Mouse (Mus musculus): ENCODE results near the gene Gm20388. TPM values are rescaled to one million over a fixed set of nuclear protein-coding genes. Genes with fewer than 3 reads are reported as not detected.

Gm20388 gene
- 1.7 and 3.2 TPM in 2 replicates for polyA plus RNA-seq (2016; fragmentation: Nextera tagmentation; extraction: Ambion mirVana)

DNA sequence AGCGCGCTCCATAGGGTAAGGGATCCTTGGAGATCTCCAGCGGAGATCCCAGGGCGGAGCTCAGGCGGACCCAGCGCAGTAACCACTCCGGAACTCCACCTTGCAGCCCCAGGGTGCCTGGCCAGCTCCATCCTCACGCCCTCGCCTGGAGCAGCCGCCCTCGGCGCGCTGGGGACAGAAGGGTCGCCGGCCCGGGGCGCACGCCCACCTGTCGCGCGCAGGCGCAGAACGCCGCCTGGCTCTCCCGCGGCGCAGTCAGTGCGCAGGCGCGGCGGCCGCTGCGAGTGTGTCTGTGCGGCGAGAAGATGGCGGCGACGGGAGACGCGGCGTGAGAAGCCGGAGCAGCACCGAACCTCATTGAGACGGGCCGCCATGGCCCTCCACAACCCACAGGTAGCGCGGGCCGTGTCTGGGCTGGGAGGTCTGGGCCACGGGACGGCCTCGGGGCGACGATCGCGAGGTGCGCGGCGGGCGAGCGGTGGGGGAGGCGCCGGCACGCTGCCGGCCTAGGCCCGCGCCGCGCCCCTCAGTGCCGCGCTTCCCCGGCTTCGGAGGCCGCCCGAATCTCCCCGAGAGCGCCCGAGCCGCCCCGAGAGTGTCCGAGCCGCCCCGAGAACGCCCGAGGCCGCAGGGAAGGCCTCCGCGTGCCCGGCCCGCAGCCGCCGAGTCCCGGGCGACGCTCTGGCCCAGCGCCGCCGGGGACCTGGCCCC is at the start of gene Gm20388:
Gm20388 (plus strand) TSS at position 295 of the 711 bp plus-strand sequence.
- peak within 1 kb of the TSS; percentile 89 for H3K4me3 ChIP-seq
- under 1% methylated on average over 95 of the region's 97 CpGs for WGBS
- H3K36me3 ChIP-seq: no peaks in the 10 kb centered on the region
- H3K27me3 ChIP-seq (ENCODE audit: insufficient read depth, poor library complexity, severe bottlenecking): peaks cover 5% of the 10 kb centered on the region
- peak within 1 kb of the TSS; percentile 99 for H3K27ac ChIP-seq
- H3K9me3 ChIP-seq: no peaks in the 10 kb centered on the region
- peaks cover 52% of the 10 kb centered on the region for H3K4me1 ChIP-seq (replicated peaks)
- peak; percentile 91 for DNase-seq (ENCODE audit: low spot score)

DNA sequence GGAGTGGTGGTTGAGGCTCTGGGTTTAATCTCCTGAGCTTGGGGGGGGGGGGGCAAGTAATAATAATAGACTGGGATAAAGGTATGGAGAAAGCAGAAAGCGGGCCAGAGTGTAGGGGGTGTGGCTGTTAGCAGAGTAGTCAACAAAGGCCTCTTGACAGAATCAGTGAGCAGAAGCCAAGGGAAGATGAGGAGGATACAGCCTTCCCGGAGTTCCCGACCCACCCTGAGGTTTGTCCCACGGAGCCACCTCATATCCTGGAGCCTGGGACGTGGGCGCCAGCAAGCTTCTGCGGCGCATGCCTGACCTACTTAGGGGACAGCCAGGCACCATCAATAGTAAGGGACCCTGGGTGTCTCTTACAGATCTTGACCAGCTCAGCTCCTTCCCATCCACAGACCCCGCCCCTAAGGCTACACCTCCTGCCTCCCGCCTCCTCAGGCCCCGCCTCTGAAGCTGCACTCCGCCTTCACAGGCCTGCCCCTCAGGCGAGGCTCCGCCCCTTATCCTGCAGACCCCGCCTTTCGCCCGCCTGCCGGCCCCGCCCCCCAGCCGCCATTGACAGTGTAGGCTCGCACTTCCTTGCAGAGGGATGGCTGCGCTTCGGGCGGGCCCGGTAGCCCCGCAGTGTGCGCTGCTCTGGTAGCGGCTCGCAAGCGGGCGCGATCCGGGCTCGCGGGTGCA is 48.8 kb upstream of the Gm20388 start, which contains the start of gene Klhl36:
Klhl36 (plus strand) TSS at position 561 of the 684 bp plus-strand sequence.
- Histone ChIP-seq H3K9me3 (no peaks in the 10 kb centered on the region), H3K4me3 (peak within 1 kb of the TSS; percentile 83), H3K27ac (peak within 1 kb of the TSS; percentile 86), H3K36me3 (no peaks in the 10 kb centered on the region), H3K27me3 (ENCODE audit: insufficient read depth, poor library complexity, severe bottlenecking) (peaks cover 37% of the 10 kb centered on the region), H3K4me1 (replicated peaks) (peaks cover 29% of the 10 kb centered on the region)
- WGBS: under 1% methylated on average over 35 of the region's 35 CpGs
- peak; percentile 99 for DNase-seq (ENCODE audit: low spot score)

DNA sequence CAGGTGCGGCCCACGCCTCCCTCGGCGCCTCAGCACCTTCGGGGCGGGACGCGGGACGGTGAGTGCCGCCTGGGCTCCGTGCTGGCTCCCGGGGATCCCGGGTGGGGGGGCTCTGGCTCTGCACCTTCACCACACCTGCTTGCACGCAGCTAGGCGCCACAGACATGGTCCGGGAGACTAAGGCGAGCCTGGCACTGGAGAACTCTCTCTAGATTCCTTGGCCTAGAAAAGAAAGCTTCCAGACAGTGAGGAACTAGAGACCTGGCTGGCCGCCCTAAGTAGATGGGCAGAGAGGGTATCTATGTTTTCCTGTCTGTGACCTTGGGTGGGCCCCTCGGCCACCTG is 48.3 kb upstream of the Gm20388 start:
- WGBS: 2% methylated on average over 19 of the region's 19 CpGs
- H3K4me1 ChIP-seq (replicated peaks): peaks cover 29% of the 10 kb centered on the region
- no peaks in the 10 kb centered on the region for H3K36me3 ChIP-seq
- H3K27me3 ChIP-seq (ENCODE audit: insufficient read depth, poor library complexity, severe bottlenecking): peaks cover 37% of the 10 kb centered on the region
- H3K4me3 ChIP-seq: peak overlapping the region; percentile 83
- no peaks in the 10 kb centered on the region for H3K9me3 ChIP-seq
- no peak for DNase-seq (ENCODE audit: low spot score)
- H3K27ac ChIP-seq: peak overlapping the region; percentile 86

DNA sequence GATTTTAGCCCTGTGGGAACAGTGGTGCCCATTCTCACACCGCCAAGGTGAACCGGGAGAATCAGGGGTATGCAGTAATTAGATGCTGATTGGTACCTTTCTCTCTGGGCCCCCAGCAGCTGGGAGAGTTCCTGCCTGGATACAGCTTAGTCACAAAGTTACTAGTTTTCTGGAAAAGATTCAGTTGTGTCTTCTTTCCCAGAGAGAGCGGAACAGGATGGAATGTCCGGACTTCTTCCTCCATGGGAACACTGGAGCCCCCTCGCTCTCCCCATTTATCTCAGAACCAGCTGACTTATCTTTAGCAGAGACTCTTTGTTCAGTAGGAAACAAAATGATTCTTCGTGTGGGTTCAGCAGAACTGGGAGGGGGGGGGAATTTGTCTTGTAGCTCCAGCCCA is 47.9 kb upstream of the Gm20388 start:
- WGBS: 12% methylated on average over 6 of the region's 6 CpGs
- DNase-seq (ENCODE audit: low spot score): peak; percentile 26
- Histone ChIP-seq H3K27ac (peak overlapping the region; percentile 86), H3K9me3 (no peaks in the 10 kb centered on the region), H3K27me3 (ENCODE audit: insufficient read depth, poor library complexity, severe bottlenecking) (peaks cover 37% of the 10 kb centered on the region), H3K4me3 (peak overlapping the region; percentile 83), H3K36me3 (no peaks in the 10 kb centered on the region), H3K4me1 (replicated peaks) (peaks cover 29% of the 10 kb centered on the region)

DNA sequence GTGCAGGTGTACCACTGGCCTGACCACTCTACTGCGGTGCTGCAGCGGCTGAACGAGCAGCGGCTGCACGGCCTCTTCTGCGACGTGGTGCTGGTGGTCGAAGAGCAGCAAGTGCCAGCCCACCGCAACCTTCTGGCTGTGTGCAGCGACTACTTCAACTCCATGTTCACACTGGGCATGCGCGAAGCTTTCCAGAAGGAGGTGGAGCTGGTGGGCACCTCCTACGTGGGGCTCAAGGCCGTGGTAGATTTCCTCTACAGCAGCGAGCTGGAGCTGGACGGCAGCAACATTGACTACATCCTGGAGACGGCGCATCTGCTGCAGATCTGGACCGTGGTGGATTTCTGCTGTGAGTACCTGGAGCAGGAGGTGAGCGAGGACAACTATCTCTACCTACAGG is 41.0 kb upstream of the Gm20388 start:
- Histone ChIP-seq H3K27me3 (ENCODE audit: insufficient read depth, poor library complexity, severe bottlenecking) (peaks cover 11% of the 10 kb centered on the region; the same call in 1 of the 2 replicates), H3K27ac (no peak overlapping the region), H3K4me1 (replicated peaks) (no peaks in the 10 kb centered on the region), H3K9me3 (peaks cover 10% of the 10 kb centered on the region), H3K4me3 (no peak overlapping the region), H3K36me3 (peaks cover 51% of the 10 kb centered on the region)
- 85% methylated on average over 20 of the region's 20 CpGs for WGBS
- DNase-seq (ENCODE audit: low spot score): no peak

DNA sequence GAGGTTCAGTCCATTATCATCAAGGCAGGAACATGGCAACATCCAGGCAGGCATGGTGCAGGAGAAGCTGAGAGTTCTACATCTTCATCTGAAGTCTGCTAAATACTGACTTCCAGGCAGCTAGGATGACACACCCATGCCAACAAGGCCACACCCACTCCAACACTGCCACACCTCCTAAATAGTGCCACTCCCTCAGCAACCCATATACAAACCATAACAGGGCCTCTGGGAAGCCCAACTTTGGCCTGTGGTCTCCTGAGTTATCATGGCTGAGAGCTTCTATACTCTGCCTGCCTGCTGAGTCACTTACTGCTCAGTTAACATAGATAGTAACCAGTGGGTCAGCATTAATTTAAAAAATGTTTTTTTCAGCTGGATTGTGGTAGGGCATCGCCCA is 37.5 kb upstream of the Gm20388 start:
- no peak for DNase-seq (ENCODE audit: low spot score)
- Histone ChIP-seq H3K4me3 (no peak overlapping the region), H3K9me3 (peaks cover 10% of the 10 kb centered on the region), H3K36me3 (peaks cover 74% of the 10 kb centered on the region), H3K27me3 (ENCODE audit: insufficient read depth, poor library complexity, severe bottlenecking) (peaks cover 7% of the 10 kb centered on the region; the same call in 1 of the 2 replicates), H3K27ac (no peak overlapping the region), H3K4me1 (replicated peaks) (peaks cover 7% of the 10 kb centered on the region)
- 90% methylated on average over 1 of the region's 1 CpGs for WGBS

DNA sequence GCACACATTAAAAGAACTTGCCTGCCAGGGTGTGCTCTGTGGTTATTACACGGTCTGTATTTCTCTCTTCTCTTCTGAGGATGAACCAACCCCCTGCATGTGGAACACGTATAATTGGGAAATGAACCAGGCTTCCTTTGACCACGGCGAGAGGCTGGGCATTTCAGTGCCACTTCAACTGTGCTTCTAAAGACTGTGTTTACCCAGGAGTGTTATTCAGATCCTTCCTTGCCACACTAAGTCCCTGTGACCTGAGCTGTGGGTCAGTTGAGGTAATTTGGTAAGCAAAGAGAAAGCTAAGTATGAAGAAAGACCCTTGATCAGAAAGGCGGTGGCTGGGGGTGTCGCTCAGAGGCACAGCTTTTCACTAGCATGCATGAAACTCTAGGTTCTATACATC is 29.3 kb upstream of the Gm20388 start:
- H3K27ac ChIP-seq: no peak overlapping the region
- 84% methylated on average over 6 of the region's 6 CpGs for WGBS
- DNase-seq (ENCODE audit: low spot score): no peak

DNA sequence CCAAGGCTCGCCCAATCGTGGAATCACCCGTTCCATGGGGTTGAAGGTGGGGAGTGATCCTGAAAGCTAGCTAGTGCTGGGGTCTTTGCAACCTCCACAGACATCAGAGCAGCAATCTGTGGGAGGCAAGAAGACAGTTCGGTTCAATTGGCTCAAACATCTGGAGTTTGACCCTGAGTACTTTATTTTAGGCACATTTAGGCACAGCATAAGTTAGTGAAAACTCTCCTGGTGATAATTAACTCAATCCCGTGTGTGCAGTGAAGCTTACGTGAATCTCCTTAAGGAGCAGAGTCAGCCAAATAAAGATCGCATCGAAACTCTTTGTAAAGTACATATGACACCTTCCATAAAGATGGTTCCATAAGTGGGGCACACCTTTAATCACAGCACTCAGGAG is 28.7 kb upstream of the Gm20388 start:
- H3K9me3 ChIP-seq: no peaks in the 10 kb centered on the region
- H3K36me3 ChIP-seq: peaks cover 6% of the 10 kb centered on the region; the same call in 1 of the 2 replicates
- no peak overlapping the region for H3K27ac ChIP-seq
- 0 out of 2 replicates have a peak, but pooled peaks cover 4% of the 10 kb centered on the region for H3K27me3 ChIP-seq (ENCODE audit: insufficient read depth, poor library complexity, severe bottlenecking)
- peaks cover 17% of the 10 kb centered on the region for H3K4me1 ChIP-seq (replicated peaks)
- WGBS: 81% methylated on average over 8 of the region's 8 CpGs
- H3K4me3 ChIP-seq: no peak overlapping the region
- no peak for DNase-seq (ENCODE audit: low spot score)

More for the DNA sequence above, 29.3 kb upstream of the Gm20388 start:
- Histone ChIP-seq H3K4me3 (no peak overlapping the region), H3K36me3 (peaks cover 10% of the 10 kb centered on the region), H3K27me3 (ENCODE audit: insufficient read depth, poor library complexity, severe bottlenecking) (0 out of 2 replicates have a peak, but pooled peaks cover 4% of the 10 kb centered on the region), H3K9me3 (no peaks in the 10 kb centered on the region), H3K4me1 (replicated peaks) (peaks cover 22% of the 10 kb centered on the region)

DNA sequence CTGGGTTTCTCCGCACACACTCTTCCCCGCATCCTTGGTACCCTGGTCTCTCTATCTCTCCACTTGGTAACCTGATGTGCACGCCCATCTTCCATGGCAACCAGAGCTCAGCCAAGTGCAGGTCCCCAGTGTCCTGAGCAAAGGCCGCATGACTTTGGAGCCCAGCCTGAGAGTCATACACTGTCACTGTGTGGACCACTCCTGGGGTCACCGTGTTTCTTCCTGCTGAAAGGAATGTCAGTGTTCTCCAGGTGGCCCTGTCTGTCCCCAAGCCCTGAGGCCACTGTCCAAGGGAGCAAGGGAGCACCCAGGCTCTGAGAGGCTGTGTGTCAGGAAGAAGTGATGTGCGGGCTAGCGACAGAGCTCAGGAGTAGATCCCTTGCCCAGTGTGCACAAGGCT is 27.4 kb upstream of the Gm20388 start:
- DNase-seq (ENCODE audit: low spot score): no peak
- peaks cover 24% of the 10 kb centered on the region for H3K4me1 ChIP-seq (replicated peaks)
- 87% methylated on average over 7 of the region's 7 CpGs for WGBS

DNA sequence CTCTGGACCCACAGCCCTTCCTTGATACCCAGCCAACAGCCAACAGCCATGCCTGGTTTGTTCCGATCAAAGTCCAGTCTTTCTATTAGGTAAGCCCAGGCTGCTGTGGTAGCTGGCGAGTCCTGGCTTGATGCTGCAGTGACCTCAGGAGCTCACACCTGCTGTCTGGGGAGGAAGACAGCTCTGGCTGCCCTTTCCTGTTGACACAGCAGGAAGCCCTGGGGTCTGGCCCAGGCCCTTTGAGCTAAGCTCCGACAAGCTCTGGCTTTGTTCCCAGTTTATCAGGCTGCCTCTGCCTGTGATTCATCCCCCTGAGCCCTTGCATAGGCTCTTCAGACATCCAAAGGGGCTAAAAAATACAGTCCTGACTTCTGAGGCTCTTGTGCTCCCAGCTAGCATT is 25.0 kb upstream of the Gm20388 start:
- Histone ChIP-seq H3K27me3 (ENCODE audit: insufficient read depth, poor library complexity, severe bottlenecking) (no peaks in the 10 kb centered on the region), H3K36me3 (no peaks in the 10 kb centered on the region), H3K4me1 (replicated peaks) (peaks cover 23% of the 10 kb centered on the region), H3K27ac (peak overlapping the region; percentile 19; the same call in 1 of the 2 replicates), H3K9me3 (no peaks in the 10 kb centered on the region), H3K4me3 (no peak overlapping the region)
- WGBS: 43% methylated on average over 3 of the region's 3 CpGs
- DNase-seq (ENCODE audit: low spot score): no peak

More for the DNA sequence above, 27.4 kb upstream of the Gm20388 start:
- Histone ChIP-seq H3K36me3 (no peaks in the 10 kb centered on the region), H3K27ac (no peak overlapping the region), H3K4me3 (no peak overlapping the region), H3K9me3 (no peaks in the 10 kb centered on the region), H3K27me3 (ENCODE audit: insufficient read depth, poor library complexity, severe bottlenecking) (0 out of 2 replicates have a peak, but pooled peaks cover 4% of the 10 kb centered on the region)

DNA sequence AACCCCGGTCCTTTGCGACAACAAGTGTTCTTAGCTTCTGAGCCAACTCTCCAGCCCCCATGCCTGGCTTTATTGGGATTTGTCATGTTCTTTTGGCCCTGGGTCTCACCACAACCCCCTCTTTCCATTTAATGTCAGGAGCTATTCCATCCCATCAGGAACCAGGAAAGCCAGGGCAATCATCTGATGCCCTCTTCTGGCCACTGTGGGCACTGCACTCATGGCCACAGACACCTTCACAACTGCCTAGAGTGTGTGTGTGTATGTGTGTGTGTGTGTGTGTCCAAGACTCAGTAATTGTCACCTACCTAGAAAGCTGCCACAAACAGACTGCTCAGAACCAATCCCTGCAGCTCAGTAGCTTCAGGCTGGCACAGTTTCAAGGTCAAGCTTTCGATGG is 23.5 kb upstream of the Gm20388 start:
- no peaks in the 10 kb centered on the region for H3K9me3 ChIP-seq
- H3K4me1 ChIP-seq (replicated peaks): peaks cover 20% of the 10 kb centered on the region
- H3K36me3 ChIP-seq: no peaks in the 10 kb centered on the region
- peak; percentile 60 for DNase-seq (ENCODE audit: low spot score)
- no peaks in the 10 kb centered on the region for H3K27me3 ChIP-seq (ENCODE audit: insufficient read depth, poor library complexity, severe bottlenecking)
- H3K27ac ChIP-seq: no peak overlapping the region
- H3K4me3 ChIP-seq: no peak overlapping the region
- WGBS: 95% methylated on average over 3 of the region's 3 CpGs

DNA sequence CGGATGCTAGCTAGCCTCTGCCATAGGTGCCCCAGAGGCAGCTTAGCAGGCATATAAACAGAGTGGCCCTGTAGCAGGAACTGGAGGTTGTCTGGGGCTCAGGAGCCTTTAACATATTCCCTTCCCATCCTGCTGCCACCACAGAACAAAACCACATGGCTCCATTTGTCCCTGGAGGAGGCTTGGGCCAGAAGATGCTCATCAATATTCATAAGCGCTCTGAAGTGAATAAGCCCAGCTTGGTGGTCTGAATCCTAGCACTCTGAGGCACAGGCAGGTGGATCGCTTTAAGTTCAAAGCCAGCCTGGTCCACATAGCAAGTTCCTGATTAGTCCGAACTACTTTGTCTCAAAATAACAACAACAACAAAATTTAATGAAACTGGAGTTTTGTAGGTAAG is 22.6 kb upstream of the Gm20388 start:
- H3K27ac ChIP-seq: 0 out of 2 replicates have a peak overlapping the region, but pooled peaks have one; percentile 16
- H3K9me3 ChIP-seq: no peaks in the 10 kb centered on the region
- no peaks in the 10 kb centered on the region for H3K27me3 ChIP-seq (ENCODE audit: insufficient read depth, poor library complexity, severe bottlenecking)
- H3K4me3 ChIP-seq: no peak overlapping the region
- peaks cover 20% of the 10 kb centered on the region for H3K4me1 ChIP-seq (replicated peaks)
- no peaks in the 10 kb centered on the region for H3K36me3 ChIP-seq
- WGBS: 60% methylated on average over 4 of the region's 4 CpGs
- DNase-seq (ENCODE audit: low spot score): no peak

DNA sequence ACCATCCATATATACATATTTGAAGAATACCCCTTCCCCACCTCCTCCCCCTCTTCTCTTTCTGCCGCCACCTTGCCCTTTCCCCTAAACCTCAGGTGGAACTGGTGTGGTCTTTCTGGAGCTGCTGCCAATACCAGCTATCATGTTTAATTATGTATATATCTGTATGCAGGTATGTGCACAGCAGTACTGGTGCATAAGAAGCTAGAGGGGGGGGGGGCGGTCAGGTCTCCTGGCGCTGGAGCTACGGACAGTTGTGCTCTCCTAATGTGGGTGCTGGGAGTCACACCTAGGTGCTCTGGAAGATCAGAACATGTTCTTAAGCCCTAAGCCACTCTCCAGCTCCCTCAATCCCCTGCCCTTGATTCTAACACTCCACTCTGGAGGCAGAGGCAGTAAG is 13.6 kb upstream of the Gm20388 start:
- Histone ChIP-seq H3K27me3 (ENCODE audit: insufficient read depth, poor library complexity, severe bottlenecking) (peaks cover 39% of the 10 kb centered on the region), H3K4me1 (replicated peaks) (peaks cover 5% of the 10 kb centered on the region), H3K9me3 (no peaks in the 10 kb centered on the region), H3K36me3 (no peaks in the 10 kb centered on the region), H3K4me3 (no peak overlapping the region), H3K27ac (no peak overlapping the region)
- WGBS: 74% methylated on average over 4 of the region's 4 CpGs
- DNase-seq (ENCODE audit: low spot score): no peak

Data from hindbrain, embryonic 10.5 days (tissue).